Mouse (Mus musculus) spleen, postnatal 14 days (tissue): ENCODE data around the gene Maml1.
A peak's percentile ranks its signal among the peaks of the same experiment; 100 is the strongest.

Source experiments
- DNase-seq, 2 experiments: peaks; one replicate each; pipeline ENCODE4 v3.0.0; 2021 to 2022; ENCODE audit warnings: low spot score in 2 of 2

Gene Maml1

DNA sequence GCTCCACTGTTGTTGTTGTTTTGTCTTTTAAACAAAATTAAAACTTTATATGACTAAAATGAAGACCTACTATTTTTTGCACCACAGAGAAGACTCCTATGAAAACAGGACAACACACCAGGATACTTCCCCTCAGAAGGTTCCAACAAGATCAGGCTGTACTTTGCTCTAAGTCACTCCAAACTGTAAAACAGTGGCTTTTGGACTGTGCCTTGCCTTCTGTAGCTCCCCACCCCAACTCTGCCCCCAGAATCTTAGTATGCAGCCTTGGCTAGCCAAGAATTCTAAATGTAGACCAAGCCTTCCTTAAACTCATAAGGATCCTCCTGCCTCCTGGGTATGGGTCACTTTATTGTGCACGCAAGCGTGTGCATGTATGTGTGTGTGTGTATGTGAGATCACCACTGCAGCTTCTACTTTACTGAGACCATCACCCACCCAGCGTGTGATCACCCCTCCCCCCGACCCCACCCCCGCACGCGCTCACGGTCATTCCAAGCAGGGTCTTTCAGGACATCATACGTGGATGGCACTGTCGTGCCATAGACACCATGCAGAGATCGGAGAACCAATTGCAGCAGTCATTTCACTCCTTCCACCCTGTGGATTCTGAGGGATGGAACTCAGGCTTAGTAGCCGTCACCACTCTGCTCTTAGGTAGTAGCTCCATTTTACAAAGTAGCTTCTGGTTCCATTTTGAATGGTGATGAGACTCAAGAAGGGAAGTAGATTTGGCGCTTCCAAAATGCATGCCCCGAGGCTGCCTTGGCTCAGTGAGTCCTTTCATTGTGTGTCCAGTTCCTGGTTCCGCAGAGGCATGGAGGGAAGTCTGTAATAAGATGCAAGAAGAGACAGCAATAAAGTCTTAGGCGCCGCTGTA is 68.1 kb downstream of the Maml1 start:
- DNase-seq: no peak

GRCm38 (mm10) chr11:50222559-50223276 is 69.4 kb downstream of the Maml1 start:
- DNase-seq: no peak

DNA sequence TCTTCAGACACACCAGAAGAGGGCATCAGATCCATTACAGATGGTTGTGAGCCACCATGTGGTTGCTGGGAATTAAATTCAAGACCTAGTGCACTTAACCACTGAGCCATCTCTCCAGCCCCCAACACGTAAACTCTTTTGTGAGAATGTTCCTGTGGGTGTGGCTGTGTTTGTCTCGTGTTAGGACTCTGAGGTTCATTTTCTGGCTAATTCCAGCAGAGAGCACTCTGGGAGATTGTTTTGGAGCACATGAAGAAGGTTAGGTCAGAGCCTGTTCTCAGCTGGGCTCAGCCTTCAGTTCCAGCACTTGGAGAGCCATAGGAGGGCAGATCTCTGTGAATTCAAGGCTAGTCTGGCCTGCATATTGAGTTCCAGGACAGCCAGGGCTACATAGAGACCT is 72.3 kb downstream of the Maml1 start:
- no peak for DNase-seq

DNA sequence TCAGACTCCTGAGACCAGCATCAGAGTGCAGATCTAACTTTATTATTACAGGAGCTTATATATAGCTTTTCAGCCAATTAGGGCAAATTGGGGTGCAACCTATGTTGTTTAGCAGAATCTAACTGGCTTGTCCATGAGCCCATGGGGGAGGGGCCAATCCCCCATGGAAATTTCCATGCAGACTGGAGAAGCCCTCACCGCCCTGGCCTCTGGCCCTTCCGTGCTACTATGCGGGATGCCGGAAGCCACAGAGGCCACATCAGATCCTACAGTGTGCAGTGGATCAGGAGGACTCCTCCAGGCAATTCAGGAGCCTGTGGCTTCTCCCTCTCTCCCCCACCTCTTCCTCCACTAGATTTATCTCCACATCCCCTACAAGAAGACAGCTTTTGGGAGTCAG is 74.3 kb downstream of the Maml1 start:
- DNase-seq: no peak

DNA sequence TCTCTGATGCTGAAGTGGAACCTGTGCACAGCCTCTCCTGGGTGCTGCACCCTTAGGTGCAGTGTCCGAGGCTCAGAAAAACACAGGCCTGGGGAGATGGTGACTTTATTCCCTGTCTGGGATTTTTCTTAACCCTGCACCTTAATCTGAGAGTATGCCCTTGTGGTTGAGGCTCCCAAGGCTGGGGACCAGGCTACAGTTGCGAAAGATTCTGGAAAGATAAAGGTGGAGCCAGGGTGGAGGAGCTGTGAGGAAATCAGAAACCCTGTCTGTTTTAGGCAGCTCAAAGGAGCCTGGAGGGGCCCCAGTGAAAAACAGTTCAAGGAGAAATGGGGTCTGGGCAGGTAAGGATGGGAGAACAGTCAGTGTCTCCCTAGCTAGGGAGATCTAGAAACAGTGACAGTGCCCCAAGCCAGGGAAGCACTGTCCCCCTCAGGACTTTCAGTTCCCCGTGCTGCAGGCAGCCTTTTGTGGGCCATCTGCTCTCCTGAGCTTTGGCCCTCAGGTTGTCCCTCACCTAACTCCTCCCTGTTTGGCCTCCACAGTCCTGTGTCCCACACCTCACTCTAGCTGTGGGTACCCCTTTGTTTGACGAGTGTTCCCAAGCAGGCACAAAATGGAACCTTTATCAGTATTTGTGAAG is 75.3 kb downstream of the Maml1 start:
- no peak for DNase-seq

DNA sequence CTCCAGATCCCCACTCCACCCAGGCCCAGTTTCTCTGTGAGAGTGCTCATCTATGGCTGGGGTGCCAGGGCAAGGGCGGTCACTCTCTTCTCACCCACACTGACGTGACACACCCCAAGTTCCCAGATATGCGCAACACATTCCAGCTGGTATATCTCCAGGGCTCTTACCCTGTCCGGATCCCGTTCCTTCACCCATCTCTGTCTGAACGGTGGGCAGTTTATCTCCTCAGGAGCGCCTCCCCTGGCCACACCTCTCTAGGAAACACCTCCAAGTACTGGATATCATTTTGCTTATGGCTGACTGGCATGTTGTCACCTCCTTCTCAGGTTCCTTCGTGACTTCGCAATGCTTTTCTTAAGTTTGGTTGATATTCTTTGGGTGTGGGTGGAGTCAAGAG is 76.5 kb downstream of the Maml1 start:
- no peak for DNase-seq

GRCm38 (mm10) chr11:50214631-50215030 is 77.5 kb downstream of the Maml1 start:
- no peak for DNase-seq

- no peak for DNase-seq
Measured at GRCm38 (mm10) chr11:50212848-50213758, 79.0 kb downstream of the Maml1 start.

- DNase-seq: no peak
Measured at GRCm38 (mm10) chr11:50212060-50212739, 79.9 kb downstream of the Maml1 start.

DNA sequence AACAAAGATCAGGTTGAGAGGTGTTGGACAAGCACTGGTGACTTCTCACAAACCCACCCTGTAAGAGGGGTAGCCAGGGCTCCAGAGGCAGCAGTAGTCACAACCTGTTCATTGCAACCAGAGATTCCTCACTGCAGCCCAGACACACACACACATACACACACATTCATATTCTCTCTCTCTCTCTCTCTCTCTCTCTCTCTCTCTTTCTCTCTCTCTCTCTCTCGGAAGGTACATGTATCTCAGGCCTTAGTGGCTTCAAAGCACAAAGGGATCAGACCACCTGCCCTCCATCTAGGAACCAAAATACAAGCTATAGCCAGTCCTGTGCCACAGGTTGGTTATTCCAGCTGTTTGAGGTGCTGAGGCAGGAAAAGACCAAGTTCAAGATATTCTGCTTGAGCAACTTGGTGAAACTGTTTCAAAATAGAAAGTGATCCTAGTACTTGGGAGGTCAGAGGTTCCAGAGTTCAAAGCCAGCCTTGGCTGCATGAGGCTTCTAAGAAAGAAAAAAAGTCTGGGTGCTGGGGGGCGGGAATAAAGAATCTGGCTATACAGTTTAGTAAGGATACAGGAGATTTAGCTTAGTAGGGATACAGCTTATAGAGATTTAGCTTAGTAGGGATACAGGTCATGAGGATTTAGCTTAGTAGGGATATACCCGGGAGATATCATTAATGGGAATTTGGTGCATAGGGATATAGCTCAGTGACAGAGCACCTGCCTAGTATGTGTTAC is 80.6 kb downstream of the Maml1 start:
- DNase-seq: no peak

DNA sequence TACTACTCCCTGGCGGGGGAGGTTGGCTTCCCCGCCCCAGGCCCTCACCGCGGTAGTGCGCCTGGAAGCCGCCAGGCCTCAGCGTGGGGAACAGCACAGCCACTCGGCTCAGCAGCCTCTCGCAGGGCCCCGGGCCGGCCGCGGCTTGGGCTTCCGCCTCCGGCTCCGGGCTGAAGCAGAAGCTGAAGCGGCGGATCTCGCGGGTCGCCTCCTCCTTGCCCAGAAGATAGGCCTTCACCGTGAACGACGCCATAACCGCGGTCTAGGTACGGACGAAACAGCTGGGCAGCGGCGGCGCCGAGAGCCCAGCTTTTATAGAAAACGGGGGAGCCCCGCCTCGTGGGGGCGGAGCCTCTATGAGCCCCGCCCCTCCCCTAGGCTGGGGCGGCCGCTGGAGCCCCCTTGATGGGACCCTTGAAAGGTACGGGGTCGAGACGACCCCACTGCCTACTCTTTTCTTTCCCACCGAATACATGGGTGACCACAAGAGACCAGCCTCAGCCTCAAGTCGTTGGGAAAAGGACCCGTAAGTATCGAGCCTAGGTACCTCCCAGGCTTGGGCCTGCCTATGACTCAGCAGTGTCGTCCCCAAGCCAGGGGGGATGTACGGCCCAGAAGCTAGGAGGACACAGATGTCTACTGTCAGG is 81.5 kb downstream of the Maml1 start, which contains the start of the genes Sqstm1 and Mgat4b:
Gene Sqstm1 (minus strand): TSS at position 323 of the 647 bp plus-strand sequence.
Gene Mgat4b (plus strand): TSS at position 386 of the 647 bp plus-strand sequence.
- DNase-seq: peak; percentile 72 to 82

DNA sequence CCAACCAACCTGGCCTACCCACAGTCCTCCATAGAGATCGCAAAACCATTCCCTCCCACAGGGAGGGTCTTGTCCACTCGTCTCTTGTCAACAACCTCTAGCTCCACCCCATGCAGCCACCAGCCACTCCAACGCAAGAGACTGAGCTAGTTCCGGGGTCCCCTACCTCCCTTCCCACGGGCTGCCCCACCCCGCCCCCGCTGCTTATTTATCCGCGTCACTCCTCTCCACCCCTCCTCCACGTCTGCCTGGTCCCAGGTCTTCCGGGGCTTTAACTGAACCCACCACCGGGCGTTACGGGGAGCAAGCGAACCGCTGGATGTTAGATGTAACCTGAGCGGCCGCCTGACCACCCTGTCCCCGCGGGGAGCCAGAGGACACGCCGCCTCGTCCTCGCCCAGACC is 82.0 kb downstream of the Maml1 start:
- DNase-seq: peak; percentile 78 to 83

DNA sequence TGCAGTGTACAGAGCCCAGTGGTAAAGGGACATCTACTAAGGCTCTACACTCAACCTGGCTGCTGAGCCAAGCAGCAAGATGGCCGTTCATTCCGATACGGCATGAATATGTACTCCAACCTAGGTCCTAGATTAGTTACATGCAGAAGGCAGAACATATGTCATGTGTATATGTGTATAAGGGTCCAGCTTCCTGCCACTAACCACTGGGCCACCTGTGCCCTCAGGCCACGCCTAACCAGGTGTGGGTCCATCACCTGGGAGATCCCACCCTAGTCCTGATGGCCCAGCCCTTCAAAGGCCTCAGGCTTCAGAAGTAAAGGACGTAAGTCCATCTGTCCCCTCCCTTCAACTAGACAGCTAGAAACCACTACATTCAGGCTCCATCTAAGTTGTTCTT is 84.1 kb downstream of the Maml1 start:
- no peak for DNase-seq

DNA sequence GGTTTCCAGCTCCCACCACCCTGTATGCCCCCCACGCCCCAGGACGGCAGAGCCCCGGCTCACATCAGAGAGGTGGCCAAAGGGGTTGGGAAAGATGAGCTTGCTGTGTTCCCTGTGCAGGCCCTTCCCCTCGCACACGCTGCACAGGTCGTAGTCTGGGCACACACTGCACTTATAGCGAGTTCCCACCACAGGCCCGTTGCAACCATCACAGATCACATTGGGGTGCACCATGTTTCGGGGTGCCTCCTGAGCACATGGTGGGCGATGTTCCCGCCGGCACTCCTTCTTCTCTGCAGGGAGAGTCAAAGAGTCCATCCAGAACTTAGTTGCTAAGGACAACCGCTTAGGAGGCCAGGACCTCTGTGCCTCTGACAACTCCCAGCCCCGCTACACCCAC is 84.8 kb downstream of the Maml1 start:
- DNase-seq: no peak

- DNase-seq: no peak
Measured at GRCm38 (mm10) chr11:50206037-50206436, 86.1 kb downstream of the Maml1 start.
